Mouse (Mus musculus): Measurements from ENCODE around the gene Tusc2.

DNA sequence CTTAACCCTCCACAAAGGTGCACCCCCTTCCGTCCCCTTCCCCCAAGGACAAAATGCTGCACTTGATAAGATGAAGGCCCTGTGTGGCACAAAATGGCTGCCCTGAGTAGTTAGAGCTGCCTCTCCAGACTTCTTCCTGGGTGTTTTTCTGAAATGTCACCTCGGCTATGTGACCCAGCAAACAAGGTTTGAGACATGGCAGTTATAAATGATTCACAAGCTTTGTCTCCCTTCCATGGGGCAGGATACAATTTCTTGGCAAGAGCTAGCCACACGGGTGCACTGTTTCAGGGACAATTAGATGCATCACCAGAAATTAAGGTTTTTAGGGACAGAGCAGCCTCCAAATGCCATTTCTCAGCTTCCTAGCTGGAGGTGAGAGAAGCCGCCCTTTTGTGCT, 22.6 kb upstream of the Tusc2 start:
- TF ChIP-seq CTCF (IDR thresholded peaks at IDR 0.05; ENCODE audit: extremely low read depth, insufficient read depth, insufficient read length, insufficient replicate concordance) (no peak), POLR2A (IDR thresholded peaks at IDR 0.05; ENCODE audit: low read depth, low read length) (no peak)

All from spleen, adult 2 months (tissue).